Mouse (Mus musculus): Measurements from ENCODE around the gene Ttc1.

The Ttc1 gene

DNA sequence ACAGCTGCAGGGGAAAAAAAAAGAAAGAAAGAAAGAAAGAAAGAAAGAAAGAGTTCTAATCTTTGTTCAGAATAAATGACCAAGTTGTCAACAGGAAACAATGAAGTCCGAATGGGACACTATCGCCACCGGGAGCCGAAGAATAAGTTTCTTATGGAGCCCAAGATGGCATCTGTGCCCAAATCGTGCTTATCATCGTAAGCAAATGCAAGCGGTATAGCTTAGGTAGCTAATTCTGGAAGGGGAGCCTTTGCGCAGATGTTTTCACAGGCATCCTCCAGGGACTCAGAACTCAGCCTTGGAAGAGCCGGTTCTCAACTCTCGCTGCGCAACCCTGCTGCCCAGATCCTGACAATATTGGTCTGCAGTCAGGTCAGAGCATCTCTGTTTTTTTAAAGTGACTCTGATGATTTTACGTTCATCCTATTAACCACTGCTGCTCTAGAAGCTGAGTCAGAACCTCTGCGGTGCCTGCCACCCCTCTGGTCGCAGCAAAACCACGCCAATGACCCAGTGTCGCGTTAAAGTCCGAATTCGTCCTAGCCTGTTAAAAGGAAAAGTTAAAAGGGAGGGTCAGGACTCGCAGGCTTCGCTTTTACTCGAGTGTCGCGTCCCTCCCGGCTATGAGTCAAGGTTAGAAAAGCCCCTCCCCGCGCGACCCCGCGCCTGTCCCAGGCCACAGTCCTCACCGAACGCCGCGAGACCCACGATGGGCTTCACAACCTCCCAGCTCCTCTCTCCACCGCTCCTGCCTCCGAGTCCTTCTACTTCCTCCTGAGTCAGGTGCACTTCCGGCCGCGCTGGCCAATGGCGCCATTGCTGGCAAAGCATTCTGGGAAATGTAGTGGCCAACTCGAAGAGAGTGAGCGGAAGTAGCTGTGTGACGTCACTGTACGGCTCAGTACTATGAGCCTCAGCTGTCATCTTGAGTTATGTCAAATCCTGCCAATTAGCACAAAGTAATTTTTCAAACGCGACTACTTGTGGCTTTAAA, at the start of gene Ttc1:
Ttc1 (minus strand) TSS at position 776 of the 994 bp plus-strand sequence.
- DNase-seq (ENCODE audit: low spot score): peak; percentile 95

DNA sequence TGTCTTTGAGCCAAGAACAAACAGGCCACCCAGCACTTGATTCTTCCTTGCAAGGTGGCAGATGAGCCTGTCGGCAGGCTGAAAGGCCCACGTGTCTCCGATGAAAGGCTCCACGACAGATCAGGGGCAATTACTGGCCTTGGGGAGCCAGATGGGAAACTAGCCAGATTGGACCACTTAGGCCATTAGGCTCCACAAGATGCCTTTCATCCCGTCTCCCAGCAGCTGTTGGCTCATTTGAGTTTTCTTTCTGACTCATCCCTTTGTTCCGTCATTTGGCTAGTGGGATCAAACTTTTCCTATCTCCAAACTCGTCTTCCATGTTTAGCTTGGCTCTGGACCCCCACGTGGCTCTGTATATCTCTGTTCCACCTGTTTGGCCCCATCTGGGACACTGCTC, 48.2 kb upstream of the Ttc1 start:
- DNase-seq (ENCODE audit: low spot score): no peak

DNA sequence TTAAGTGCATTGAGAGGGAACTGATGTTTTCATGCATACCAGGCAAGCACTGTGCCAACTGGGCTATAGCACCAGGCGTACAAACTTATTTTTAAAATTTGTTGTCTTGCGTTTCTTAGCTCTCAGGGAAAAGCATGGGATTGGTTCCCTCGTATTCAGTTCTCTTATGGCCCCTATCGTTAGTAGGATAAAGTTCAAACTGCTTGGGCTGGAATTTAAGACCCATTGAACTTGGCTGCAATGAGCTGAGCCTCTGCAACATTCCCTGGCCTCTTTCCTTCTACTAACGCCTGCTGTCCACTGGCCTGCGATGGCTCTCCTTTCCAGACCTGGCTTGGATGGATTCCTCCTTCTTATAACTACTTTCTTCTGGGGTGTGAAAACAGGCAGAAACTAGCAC, 42.6 kb upstream of the Ttc1 start:
- no peak for DNase-seq (ENCODE audit: low spot score)

DNA sequence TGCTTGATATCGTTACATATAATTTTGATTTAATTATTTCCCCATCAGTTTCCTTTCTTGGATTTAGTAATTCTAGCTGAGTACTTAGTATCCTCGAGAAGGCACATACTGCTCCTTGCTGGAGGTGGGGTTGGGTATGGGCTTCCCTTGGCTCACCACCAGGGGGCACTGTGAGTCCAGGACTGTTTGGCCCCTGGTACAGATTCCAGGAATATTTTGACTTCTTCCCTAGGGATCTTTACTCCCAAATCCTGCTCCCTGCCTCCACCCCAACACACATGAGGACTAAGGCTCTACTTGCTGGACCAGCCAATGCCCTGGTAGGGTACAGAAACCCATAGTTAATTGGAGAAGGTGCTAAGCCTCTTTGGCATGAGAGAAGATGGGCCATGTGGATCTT, 36.0 kb upstream of the Ttc1 start:
- peak; percentile 92 for DNase-seq (ENCODE audit: low spot score)

DNA sequence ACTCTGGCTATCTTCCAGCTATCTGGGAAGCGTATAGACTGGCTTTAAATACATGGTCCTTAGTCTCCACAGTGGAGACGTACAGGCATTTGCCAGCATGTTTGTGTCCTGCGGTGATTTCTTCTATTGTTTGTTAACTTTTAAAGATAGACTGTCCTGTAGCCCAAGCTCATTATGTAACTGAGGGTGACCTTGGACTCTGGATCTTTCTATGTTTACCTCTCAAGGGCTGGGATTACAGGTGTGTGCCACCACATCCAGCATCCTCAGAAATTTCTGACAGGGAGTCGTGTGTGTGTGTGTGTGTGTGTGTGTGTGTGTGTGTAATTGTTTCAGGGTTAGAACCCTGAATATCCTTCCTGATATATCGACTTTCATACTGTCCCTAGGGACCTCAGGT, 35.3 kb upstream of the Ttc1 start:
- no peak for DNase-seq (ENCODE audit: low spot score)

DNA sequence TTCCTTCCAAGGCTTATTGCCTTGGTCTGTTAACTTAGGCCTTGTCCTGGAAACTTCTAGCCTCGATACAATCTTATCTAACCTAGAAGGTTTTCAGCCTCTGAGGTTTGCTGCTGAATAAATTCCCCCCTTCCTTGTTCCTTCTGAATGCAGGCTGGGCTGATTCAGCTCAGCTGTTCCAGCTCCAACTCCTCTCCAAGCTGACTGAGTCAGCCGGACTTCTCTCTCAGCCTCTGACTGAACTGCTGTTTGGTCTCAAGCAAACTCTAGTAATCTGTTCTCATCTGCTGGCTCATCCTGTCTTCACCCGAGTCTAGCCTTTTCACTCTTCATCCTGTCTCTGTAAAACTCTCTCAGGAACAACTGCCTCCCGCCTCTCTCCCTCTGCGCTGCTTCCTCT, 31.7 kb upstream of the Ttc1 start:
- DNase-seq (ENCODE audit: low spot score): no peak

DNA sequence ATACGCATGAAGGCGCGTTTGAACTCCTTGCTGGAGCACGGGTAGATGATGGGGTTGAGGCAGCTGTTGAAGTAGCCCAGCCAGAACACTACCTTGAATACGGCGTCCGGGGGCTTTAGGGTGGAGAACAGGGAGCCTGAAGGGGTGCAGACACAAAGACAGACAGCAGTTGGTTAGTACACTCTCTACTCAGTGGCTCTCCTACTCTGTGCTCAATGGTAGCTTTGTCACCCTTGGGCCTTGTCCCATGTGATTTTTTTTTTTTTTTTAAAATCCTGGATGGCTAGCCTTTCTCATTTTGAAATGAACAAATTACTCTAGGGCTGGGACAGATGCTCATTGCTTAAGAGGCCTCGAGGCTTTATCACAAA, 28.5 kb upstream of the Ttc1 start:
- DNase-seq (ENCODE audit: low spot score): no peak

DNA sequence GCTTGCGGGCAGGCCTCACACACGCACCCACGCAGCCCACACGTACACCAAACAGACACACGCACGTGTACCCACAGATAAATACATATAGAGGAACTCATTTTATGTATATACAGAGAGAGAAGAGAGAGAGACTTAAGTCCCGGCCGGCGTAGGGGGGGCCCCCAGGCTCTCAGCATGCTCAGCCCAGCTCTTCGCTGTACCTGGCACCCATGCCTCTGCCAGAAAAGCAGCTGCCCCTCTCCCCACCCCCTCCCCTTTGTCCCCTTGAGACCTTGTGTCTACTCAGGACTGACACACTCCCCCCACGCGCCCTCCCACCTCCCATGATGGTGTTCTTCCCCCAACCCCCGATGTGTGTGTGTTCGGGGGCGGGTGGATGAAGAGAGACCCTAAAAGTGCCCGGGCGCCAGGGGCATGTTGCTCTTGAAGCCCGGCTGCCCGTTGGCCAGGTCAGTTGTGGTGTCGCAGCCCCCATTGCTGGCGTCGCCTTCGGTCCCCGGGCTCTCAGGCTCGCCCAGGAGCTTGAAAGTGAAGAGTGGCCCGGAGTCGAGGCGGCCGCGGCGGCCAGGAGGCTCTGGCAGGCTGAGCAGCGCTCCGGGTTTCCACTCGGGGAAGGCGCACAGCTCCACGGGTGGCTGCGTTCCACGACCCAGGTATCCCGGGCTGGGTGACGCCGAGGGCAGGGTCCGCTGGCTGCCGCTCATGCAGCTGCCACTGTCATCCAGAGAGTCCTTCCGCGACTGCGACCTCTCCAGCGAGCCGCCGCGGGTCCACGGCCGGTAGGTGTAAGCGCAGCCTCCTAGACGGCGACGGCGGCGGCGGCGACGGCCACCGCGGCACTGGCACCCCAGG, 27.9 kb upstream of the Ttc1 start:
- peak; percentile 52 for DNase-seq (ENCODE audit: low spot score)

DNA sequence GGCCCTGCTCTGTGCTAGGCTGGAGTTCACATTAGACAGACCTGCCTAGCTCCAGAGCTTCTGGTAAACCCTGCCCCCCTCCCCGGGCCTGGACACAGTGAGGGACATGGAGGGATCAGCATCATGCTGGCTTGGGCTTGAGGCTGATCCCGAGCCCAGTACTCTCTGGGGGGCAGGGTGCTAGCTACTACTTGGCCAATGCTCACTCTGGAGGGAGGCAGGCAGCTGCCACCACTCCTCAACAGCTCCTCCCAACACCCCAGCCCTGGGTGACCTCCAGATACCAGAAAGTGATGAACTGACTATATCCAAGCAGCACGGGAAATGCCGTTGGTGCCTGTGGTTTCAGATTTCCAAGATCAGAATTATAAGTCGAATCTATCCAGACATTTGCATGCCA, 25.9 kb upstream of the Ttc1 start:
- no peak for DNase-seq (ENCODE audit: low spot score)

DNA sequence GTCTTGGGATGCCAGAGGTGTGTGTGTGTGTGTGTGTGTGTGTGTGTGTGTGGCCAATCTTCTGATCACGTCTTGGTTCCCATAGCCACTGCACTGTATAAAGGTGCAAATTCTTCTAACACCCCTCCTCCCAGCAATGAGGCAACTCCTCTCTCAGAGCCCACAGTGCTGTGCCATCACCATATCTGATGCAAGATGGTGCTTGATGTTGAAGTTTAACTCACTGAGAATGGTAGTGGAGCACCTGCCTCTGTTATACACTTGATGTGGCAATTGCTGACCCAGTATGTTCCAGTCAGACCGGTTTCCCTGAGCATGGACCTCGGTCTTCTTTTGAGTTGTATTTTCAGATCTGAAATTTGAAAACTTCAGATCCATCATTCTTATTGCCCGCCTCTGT, 22.3 kb upstream of the Ttc1 start:
- no peak for DNase-seq (ENCODE audit: low spot score)

DNA sequence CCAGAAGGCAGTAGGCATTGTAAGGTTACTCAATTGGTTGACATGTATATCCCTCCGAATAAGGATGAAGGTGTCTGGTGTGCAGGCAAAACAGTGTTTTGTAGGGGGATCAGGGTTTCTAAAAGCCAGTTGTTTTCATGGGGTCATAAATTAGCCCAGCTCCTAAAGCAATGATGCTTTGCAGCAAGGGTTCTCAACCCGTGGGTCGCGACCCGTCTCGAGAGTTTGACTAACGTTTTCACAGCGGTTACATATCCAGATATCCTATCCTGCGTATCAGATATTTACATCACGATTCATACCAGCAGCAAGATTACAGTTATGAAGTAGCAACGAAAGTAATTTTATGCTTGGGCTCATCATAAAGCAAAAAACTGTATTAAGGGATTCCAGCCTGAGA, 19.9 kb upstream of the Ttc1 start:
- no peak for DNase-seq (ENCODE audit: low spot score)

DNA sequence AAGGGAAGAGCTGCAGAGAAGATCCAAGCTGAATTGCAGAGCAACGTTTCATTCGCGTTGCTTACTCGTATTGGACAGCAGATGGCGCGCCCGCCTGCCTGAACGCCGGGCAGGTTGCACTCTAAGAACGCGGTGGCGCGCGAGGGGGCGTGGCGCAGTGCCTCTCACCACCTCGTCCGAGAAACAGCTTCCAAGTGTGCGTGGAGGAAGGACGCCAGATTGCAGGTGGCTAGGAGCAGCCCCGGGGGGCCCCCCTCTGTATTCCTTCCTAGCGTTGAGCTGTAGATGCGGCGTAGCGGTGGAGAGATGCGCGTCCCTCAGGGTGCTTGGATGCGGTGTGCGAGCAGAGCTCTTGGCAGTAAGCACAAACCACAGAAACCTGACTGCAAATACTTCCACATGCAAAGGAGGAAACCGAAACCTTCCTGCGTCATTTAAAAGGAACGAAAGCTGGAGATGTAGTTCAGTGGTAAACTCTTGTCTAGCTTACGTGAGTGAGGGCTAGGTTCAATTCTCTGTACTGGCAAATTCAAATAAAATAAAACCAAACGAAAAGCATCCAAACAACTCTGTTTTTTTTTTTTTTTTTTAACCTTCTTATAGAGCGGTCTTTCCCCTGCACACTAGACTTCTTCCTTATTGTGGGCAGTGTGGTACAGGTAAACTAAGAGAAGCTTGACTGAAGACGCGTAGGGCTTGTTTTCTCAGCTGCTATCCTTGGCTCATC, 19.3 kb upstream of the Ttc1 start:
- DNase-seq (ENCODE audit: low spot score): peak; percentile 82

DNA sequence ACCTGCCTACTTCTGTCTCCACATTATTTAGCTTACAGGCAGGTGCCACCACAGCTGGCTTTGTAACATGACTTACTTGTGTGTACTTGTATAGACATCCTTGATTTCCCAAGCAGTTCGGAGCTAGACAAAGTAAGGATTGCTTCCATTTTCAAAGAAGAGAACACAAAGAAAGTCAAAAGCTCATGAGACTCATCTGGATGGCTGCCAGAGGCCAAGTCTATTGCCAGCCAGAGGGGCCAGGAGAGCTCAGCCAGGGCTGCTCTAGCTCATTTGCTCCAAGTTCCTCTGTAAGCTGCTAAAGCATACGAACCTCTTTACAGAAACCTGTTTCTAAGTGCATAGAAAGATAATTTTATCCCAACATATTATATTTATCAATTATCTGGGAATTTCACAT, 10.6 kb upstream of the Ttc1 start:
- no peak for DNase-seq (ENCODE audit: low spot score)

DNA sequence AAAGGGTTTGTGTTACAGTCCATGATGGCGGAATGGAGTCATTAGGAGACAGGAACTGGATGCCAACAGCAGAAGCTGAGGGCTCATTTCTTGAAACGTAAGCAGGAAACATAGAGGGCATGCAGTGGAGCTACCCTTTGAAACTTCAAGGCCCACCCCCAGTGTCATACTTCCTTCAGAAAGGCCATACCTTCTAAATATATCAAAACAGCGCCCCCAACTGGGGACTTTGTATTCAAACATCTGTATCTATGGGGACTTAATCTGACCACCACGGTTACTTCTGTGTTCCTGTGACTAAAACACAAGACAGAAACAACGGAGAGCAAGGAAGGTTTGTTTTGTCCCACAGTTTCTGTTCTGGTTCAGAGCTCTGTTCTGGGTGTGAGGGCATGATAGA, 7.6 kb upstream of the Ttc1 start:
- no peak for DNase-seq (ENCODE audit: low spot score)

DNA sequence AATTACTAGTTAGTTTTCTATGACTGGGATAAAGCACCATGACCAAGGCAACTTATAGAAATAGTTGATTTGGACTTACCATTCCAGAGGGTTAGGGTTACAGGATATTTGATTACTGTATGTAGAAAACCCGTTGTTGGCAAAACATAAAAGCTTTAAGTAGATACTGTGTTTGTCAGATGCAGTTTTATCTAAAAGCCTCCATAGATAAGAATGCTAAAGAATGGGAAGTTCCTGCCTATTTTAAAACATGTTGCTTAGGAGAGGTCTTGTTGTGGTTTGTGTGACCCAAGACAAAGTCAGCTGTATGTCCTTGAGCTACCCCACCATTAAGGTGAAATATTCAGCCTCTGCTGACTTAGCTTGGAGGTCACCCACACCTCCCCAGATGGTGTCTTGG, 6.8 kb upstream of the Ttc1 start:
- no peak for DNase-seq (ENCODE audit: low spot score)

DNA sequence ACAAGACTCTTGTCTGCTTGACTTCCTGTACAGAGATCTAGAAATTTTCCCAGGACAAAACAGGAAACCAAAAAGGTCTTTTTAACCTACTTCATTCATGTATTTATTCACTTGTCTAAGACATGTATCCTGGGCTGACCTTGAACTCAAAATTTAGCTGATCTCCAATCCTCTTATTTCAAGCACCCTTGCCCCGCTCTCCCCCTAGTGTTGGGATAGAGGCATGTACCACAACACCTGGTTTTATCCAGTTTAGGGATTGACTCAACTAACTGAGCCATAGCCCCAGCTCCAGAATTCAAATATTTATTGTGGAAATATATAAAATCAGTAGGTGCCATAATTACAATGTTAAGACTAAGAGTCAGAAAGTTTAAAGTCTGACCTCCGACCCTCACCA, 3.7 kb upstream of the Ttc1 start:
- DNase-seq (ENCODE audit: low spot score): no peak

DNA sequence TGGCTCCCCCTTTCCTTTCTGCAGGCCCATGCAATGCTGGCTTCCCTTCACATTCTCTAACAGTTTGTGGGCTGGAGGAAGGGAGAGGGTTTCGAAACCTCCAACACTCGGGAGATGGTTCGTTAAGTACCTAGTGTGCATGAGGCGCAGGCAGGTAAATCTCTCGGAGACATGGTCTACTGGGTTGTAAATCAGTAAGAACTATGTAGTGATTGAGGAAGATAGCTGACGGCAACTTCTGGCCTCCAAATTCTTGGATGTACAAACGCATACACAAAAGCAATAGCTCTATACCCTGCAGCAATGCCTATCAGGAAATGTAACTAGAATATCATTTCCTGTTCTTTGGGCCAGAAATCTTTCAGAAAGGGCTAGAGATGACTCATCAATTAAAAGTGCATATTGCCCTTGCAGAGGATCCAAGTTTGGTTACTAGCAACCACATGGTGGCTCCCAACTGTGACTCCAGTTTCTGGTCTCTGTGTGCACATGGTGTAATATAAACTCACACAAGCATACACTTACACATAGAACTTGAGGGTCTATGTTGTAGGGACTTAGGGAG, 19.0 kb downstream of the Ttc1 start:
- no peak for DNase-seq (ENCODE audit: low spot score)

DNA sequence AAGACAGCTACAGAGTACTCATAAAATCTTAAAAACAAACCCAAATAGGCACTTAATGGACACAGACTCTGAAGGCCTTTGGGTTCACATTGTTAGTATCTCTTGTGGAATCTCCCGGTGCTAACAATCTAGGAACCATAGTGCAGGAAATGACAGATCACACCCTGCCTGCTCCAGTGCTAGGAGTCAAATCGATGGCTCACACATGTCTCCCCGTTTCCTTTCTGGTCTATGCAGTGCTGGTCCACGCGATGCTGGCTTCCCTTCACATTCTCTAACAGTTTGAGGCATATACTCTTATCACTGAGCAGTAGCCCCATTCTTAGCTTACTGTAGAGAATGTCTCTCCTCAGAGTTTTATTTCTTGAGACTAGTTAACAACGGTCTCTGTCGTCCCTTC, 20.0 kb downstream of the Ttc1 start:
- no peak for DNase-seq (ENCODE audit: low spot score)

DNA sequence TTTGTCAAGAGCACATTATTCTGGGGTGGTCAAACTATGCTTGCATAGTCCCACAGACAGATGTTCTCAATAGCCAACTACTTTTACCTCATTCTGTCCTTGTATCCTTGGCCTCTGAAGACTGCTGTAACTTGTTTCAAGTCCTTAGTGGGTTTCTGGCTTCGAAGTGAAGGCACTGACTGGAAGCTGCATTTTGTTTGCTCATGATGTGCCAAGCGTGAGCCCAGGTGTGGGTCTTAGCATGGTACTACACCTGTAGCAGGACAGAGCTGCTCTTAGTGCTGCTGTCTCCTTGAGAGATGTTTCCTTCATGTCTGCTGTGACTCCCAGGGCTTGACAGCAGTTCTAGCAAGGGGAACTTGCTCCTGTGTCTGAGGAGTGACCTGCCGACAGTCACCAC, 24.4 kb downstream of the Ttc1 start:
- no peak for DNase-seq (ENCODE audit: low spot score)

DNA sequence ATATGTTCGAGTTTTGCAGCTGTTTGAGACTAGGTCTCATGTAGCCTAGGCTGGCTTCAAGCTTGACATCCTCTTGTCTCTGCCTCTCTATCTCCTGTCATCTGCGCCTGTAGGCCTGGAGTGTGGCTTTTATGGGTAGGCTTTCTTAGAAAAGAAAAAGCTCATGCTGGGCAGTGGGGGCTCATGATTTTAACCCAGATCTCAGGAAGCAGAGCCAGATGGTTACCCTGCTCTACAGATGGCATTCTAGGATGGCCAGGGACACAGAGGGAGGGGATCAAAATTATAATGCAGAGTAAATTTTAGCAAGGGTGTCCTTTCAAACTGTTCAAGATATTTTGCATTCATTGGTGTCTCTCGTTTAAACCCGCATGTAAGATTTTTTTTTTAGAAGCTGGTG, 35.6 kb downstream of the Ttc1 start:
- no peak for DNase-seq (ENCODE audit: low spot score)

DNA sequence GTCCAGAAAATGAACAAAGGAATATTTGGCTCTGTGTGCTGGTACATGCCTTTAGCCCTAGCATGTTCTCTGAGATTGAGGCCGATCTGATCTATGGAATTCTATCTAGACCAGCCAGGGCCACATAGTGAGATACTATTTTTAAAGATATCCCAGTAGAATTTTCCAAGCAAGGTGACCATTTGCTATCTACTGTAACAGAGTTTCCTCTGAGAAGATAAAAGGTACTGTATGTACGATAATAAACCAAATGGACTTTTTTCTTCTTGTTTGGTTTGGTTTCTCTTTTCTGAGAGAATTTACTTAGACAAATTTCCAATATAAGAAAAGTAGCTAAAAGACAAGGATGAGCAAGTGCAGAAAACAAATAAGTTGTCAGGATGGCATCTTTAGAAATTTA, 39.4 kb downstream of the Ttc1 start:
- DNase-seq (ENCODE audit: low spot score): no peak

DNA sequence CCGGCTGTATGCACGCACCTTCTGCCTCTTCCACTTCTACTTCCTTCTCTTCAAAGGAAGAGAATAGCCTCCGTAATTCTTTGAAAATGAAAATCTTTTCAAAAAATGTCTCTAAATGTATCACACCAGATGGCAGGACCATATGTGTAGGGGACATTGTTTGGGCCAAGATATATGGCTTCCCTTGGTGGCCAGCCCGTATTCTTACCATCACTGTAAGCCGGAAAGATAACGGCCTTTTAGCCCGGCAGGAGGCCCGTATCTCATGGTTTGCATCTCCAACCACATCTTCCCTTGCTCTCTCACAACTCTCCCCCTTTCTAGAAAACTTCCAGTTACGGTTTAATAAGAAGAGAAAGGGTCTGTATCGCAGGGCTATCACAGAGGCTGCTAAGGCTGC, 42.1 kb downstream of the Ttc1 start:
- no peak for DNase-seq (ENCODE audit: low spot score)

All from testis, postnatal 10 days (tissue).